Mouse (Mus musculus): ENCODE data around the gene 5330417H12Rik.

- TF ChIP-seq POLR2A (IDR thresholded peaks at IDR 0.05; ENCODE audit: extremely low read depth, insufficient read depth, low read length) (no peak), CTCF (IDR thresholded peaks at IDR 0.05; ENCODE audit: low read depth, low read length) (no peak)
Measured at GRCm38 (mm10) chr7:107659186-107659918, 34.4 kb upstream of the 5330417H12Rik start.

Data from liver, adult 2 months (tissue).